Mouse (Mus musculus) layer of hippocampus, adult 2 months (tissue): ENCODE measurements at regions not wholly inside any gene's neighbourhood (a gene's known extent, or its start where the extent isn't known, plus 50 kb on each side); places are given as distances from the start of the nearest gene placed in this dataset.
"Not testable (repeated sequence)": the region's sequence is repeated elsewhere in the genome, so short reads cannot be mapped to it uniquely, and the experiment has no call there.

ENCODE experiments used
- DNase-seq, 2 experiments: peaks; one replicate each; pipeline ENCODE4 v3.0.0; 2022; ENCODE audit warnings: low spot score in 2 of 2
- H3K27ac ChIP-seq: fragments of 200-600 bp; 2 replicates; pipeline ENCODE4 v1.8.1; 2022
- H3K4me3 ChIP-seq: fragments of 200-600 bp; 2 replicates; pipeline ENCODE4 v1.8.1; 2022; ENCODE audit warnings: mild to moderate bottlenecking
- CTCF ChIP-seq: fragments of 200-600 bp; conservative IDR thresholded peaks from 2 replicates; pipeline ENCODE4 v1.8.1; 2022; ENCODE audit warnings: antibody characterized with exemption, mild to moderate bottlenecking, moderate library complexity

GRCm38 (mm10) chrX:122935358-122935757 lies 94.1 kb downstream of the Gm17521 start:
- Histone ChIP-seq H3K4me3 (no peak overlapping the region), H3K27ac (no peak overlapping the region)
- peak; percentile 57 for TF ChIP-seq CTCF
- no peak for DNase-seq

- DNase-seq: peak in 1 of 2 experiments; percentile 0
- H3K4me3 ChIP-seq: no peak overlapping the region
- TF ChIP-seq CTCF: no peak
- no peak overlapping the region for H3K27ac ChIP-seq
Measured at GRCm38 (mm10) chrX:122892682-122893081, 136.8 kb downstream of the Gm17521 start.

GRCm38 (mm10) chrX:122854453-122854852 lies 175.0 kb downstream of the Gm17521 start:
- DNase-seq: no peak
- peak; percentile 35 for TF ChIP-seq CTCF
- no peak overlapping the region for H3K27ac ChIP-seq
- H3K4me3 ChIP-seq: no peak overlapping the region

GRCm38 (mm10) chrX:122831222-122831621 lies 198.2 kb downstream of the Gm17521 start:
- not testable (repeated sequence) for H3K4me3 ChIP-seq, DNase-seq, H3K27ac ChIP-seq

- peak; percentile 75 for TF ChIP-seq CTCF
- no peak overlapping the region for H3K27ac ChIP-seq
- DNase-seq: peak in 1 of 2 experiments; percentile 48
Measured at GRCm38 (mm10) chrX:122826035-122826434, 203.4 kb downstream of the Gm17521 start.

More at GRCm38 (mm10) chrX:122826035-122826434, 203.4 kb downstream of the Gm17521 start:
- H3K4me3 ChIP-seq: no peak overlapping the region
